Mouse (Mus musculus) MEL (cell line): ENCODE measurements around the gene Mfng. TPM values are rescaled to one million over a fixed set of nuclear protein-coding genes. Genes with fewer than 3 reads are reported as not detected.

Experiments used
- DNase-seq: peaks from one replicate; pipeline ENCODE4 v3.0.0; 2011; ENCODE audit warnings: low read depth, low spot score
- H3K27ac ChIP-seq: 2 replicates; pipeline ENCODE4 v1.5.1; 2012; ENCODE audit warnings: low read depth, mild to moderate bottlenecking, control low read depth, low read length, moderate library complexity; ENCODE audit not compliant: control insufficient read depth
- H3K27me3 ChIP-seq, 2 experiments: fragments of 150-350 bp in 1 of 2; sonication (generic) in 1 of 2; 2 replicates each; pipeline ENCODE4 v1.6.1; 2012; ENCODE audit warnings: low read length in 2 of 2, mild to moderate bottlenecking in 2 of 2, improper control_type of control experiment in 1 of 2, moderate library complexity in 1 of 2; ENCODE audit not compliant: insufficient read depth in 2 of 2, control insufficient read depth in 1 of 2
- H3K36me3 ChIP-seq, 2 experiments: 2 replicates each; pipeline ENCODE4 v1.6.1; 2012 to 2014; ENCODE audit warnings: low read length in 2 of 2, improper control_type of control experiment in 1 of 2, inconsistent platforms in 1 of 2, mild to moderate bottlenecking in 1 of 2; ENCODE audit not compliant: insufficient read depth in 2 of 2, control insufficient read depth in 1 of 2
- H3K4me1 ChIP-seq, 2 experiments: fragments of 150-350 bp in 1 of 2; sonication (generic) in 1 of 2; 2 replicates each; pipeline ENCODE4 v1.6.1; 2012; ENCODE audit warnings: low read length in 2 of 2, improper control_type of control experiment in 1 of 2, mild to moderate bottlenecking in 1 of 2; ENCODE audit not compliant: insufficient read depth in 2 of 2, control insufficient read depth in 1 of 2
- H3K4me3 ChIP-seq, 2 experiments: fragments of 150-350 bp in 1 of 2; sonication (generic) in 1 of 2; 2 replicates each; pipeline ENCODE4 v1.5.1; 2012; ENCODE audit warnings: low read depth in 2 of 2, low read length in 2 of 2, mild to moderate bottlenecking in 2 of 2, moderate library complexity in 2 of 2, control low read depth in 1 of 2, improper control_type of control experiment in 1 of 2; ENCODE audit not compliant: control insufficient read depth in 1 of 2, insufficient read depth in 1 of 2
- H3K79me2 ChIP-seq: 2 replicates; pipeline ENCODE4 v1.6.1; 2012; ENCODE audit warnings: mild to moderate bottlenecking, low read length, moderate library complexity; ENCODE audit not compliant: control insufficient read depth, poor library complexity, insufficient read depth
- H3K9ac ChIP-seq: 2 replicates; pipeline ENCODE4 v1.6.1; 2012; ENCODE audit warnings: low read depth, mild to moderate bottlenecking, control low read depth, low read length, moderate library complexity; ENCODE audit not compliant: control insufficient read depth, poor library complexity, severe bottlenecking
- H3K9me3 ChIP-seq: fragments of 150-350 bp; sonication (generic); replicated peaks from 2 replicates; pipeline ENCODE4 v1.6.1; 2012; ENCODE audit warnings: mild to moderate bottlenecking, low read length, improper control_type of control experiment, moderate library complexity; ENCODE audit not compliant: insufficient read depth
- BHLHE40 ChIP-seq: IDR thresholded peaks from 2 replicates; pipeline ENCODE4 v1.6.1; 2012; ENCODE audit warnings: low read depth, mild to moderate bottlenecking, inconsistent platforms, low read length, improper control_type of control experiment, borderline replicate concordance
- CHD1 ChIP-seq: IDR thresholded peaks from 2 replicates; pipeline ENCODE4 v1.6.1; 2012; ENCODE audit warnings: low read depth, mild to moderate bottlenecking, inconsistent platforms, low read length, improper control_type of control experiment
- CHD2 ChIP-seq: IDR thresholded peaks from 2 replicates; pipeline ENCODE4 v1.6.1; 2011; ENCODE audit warnings: low read length, improper control_type of control experiment
- EP300 ChIP-seq, 2 experiments: IDR thresholded peaks; 2 replicates each; pipeline ENCODE4 v1.6.1; 2011; ENCODE audit warnings: improper control_type of control experiment in 2 of 2, low read length in 2 of 2, low read depth in 1 of 2, mild to moderate bottlenecking in 1 of 2
- ETS1 ChIP-seq: IDR thresholded peaks from 2 replicates; pipeline ENCODE4 v1.6.1; 2012; ENCODE audit warnings: low read depth, mild to moderate bottlenecking, inconsistent platforms, low read length, improper control_type of control experiment, moderate library complexity
- GABPA ChIP-seq: IDR thresholded peaks from 2 replicates; pipeline ENCODE4 v1.6.1; 2012; ENCODE audit warnings: low read depth, mild to moderate bottlenecking, inconsistent platforms, low read length, improper control_type of control experiment, moderate library complexity
- GATA1 ChIP-seq: IDR thresholded peaks from 2 replicates; pipeline ENCODE4 v1.6.1; 2011; ENCODE audit warnings: low read depth, low read length, improper control_type of control experiment
- HCFC1 ChIP-seq: IDR thresholded peaks from 2 replicates; pipeline ENCODE4 v1.6.1; 2012; ENCODE audit warnings: low read depth, mild to moderate bottlenecking, inconsistent platforms, low read length, improper control_type of control experiment, moderate library complexity
- JUND ChIP-seq: IDR thresholded peaks from 2 replicates; pipeline ENCODE4 v1.6.1; 2011; ENCODE audit warnings: low read depth, mild to moderate bottlenecking, improper control_type of control experiment, low read length
- MEF2A ChIP-seq: IDR thresholded peaks from 2 replicates; pipeline ENCODE4 v1.6.1; 2014; ENCODE audit warnings: low read depth, mild to moderate bottlenecking, inconsistent platforms, low read length, improper control_type of control experiment; ENCODE audit not compliant: poor library complexity, insufficient replicate concordance, severe bottlenecking; ENCODE audit errors: extremely low read depth
- MXI1 ChIP-seq: IDR thresholded peaks from 2 replicates; pipeline ENCODE4 v1.6.1; 2011; ENCODE audit warnings: mild to moderate bottlenecking, low read depth, low read length, improper control_type of control experiment
- NRF1 ChIP-seq: IDR thresholded peaks from 2 replicates; pipeline ENCODE4 v1.6.1; 2014; ENCODE audit warnings: low read depth, mild to moderate bottlenecking, inconsistent platforms, low read length, improper control_type of control experiment, moderate library complexity; ENCODE audit not compliant: poor library complexity, insufficient read depth, severe bottlenecking
- POLR2A ChIP-seq, 2 experiments: IDR thresholded peaks; 2 replicates each; pipeline ENCODE4 v1.6.1; 2011 to 2012; ENCODE audit warnings: low read length in 2 of 2, mild to moderate bottlenecking in 2 of 2, control low read depth in 1 of 2, improper control_type of control experiment in 1 of 2, low read depth in 1 of 2, moderate library complexity in 1 of 2; ENCODE audit not compliant: control insufficient read depth in 1 of 2, insufficient read depth in 1 of 2, poor library complexity in 1 of 2
- POLR2AphosphoS2 ChIP-seq: IDR thresholded peaks from 2 replicates; pipeline ENCODE4 v1.6.1; 2011; ENCODE audit warnings: low read length, improper control_type of control experiment
- POLR2AphosphoS5 ChIP-seq: IDR thresholded peaks from 2 replicates; pipeline ENCODE4 v1.6.1; 2012; ENCODE audit warnings: low read depth, borderline replicate concordance, mild to moderate bottlenecking, inconsistent platforms, low read length, moderate library complexity, mixed read lengths
- SIN3A ChIP-seq: IDR thresholded peaks from 2 replicates; pipeline ENCODE4 v1.6.1; 2012; ENCODE audit warnings: low read length, improper control_type of control experiment, inconsistent platforms
- SMC3 ChIP-seq: IDR thresholded peaks from 2 replicates; pipeline ENCODE4 v1.6.1; 2011; ENCODE audit warnings: low read depth, low read length, improper control_type of control experiment
- TAL1 ChIP-seq: IDR thresholded peaks from 2 replicates; pipeline ENCODE4 v1.6.1; 2012; ENCODE audit warnings: mild to moderate bottlenecking, inconsistent platforms, low read length, moderate library complexity, mixed read lengths
- TCF12 ChIP-seq: IDR thresholded peaks from 2 replicates; pipeline ENCODE4 v1.6.1; 2014; ENCODE audit warnings: low read depth, mild to moderate bottlenecking, inconsistent platforms, low read length, improper control_type of control experiment, moderate library complexity
- UBTF ChIP-seq: IDR thresholded peaks from 2 replicates; pipeline ENCODE4 v1.6.1; 2012; ENCODE audit warnings: low read depth, mild to moderate bottlenecking, inconsistent platforms, low read length, improper control_type of control experiment, moderate library complexity, borderline replicate concordance; ENCODE audit not compliant: insufficient read depth
- ZC3H11A ChIP-seq: IDR thresholded peaks from 2 replicates; pipeline ENCODE4 v1.6.1; 2012; ENCODE audit warnings: low read depth, mild to moderate bottlenecking, inconsistent platforms, low read length, improper control_type of control experiment
- ZKSCAN1 ChIP-seq: IDR thresholded peaks from 2 replicates; pipeline ENCODE4 v1.6.1; 2012; ENCODE audit warnings: low read depth, mild to moderate bottlenecking, inconsistent platforms, low read length, improper control_type of control experiment, moderate library complexity
- polyA plus RNA-seq, 2 experiments: library from polyadenylated mRNA; stranded (reverse) in 1 of 2; unstranded in 1 of 2; fragments of >175 nt in 1 of 2; fragments of >200 nt in 1 of 2; gene quantifications; 2 replicates each; pipeline versions ENCODE4 v1.2.1 to v1.2.4; 2012; ENCODE audit warnings: low replicate concordance in 2 of 2, low read depth in 1 of 2; ENCODE audit not compliant: insufficient read length in 2 of 2, insufficient read depth in 1 of 2, missing spikeins in 1 of 2
- total RNA-seq: library from RNA; depleted of rRNA; stranded (reverse); fragments of 300-350 nt; gene quantifications from 2 replicates; pipeline ENCODE4 v1.2.3, GENCODE M21; 2012

Gene Mfng
- total and polyA plus RNA-seq, 3 experiments = 17.8 to 27.1 TPM; not detected in 1

DNA sequence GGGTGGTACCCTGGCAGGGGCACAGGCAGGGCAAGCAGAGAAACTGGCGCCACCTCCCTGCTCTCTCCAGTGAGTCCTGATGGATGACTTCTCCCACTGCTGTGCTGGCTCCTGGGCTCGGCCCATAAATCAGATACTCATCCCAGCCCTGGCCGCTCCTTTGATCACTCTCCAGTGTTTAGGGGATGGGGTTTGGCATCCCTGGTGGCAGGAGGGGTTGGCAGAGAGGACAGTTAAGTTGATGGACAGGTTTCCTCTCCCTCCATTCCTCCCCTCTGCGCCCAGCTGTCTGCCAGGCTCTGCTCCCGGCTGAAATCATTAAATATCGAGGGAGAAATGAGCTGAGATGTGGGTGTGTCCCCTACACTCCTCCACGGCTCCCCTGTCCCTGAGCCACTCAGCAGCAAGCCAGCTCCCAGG lies 36.6 kb downstream of the Mfng start:
- no peaks in the 10 kb centered on the region for H3K36me3 ChIP-seq
- H3K9me3 ChIP-seq = no peaks in the 10 kb centered on the region
- no peak overlapping the region for H3K9ac ChIP-seq
- H3K4me1 ChIP-seq = no peaks in the 10 kb centered on the region
- no peak overlapping the region for H3K4me3 ChIP-seq
- H3K27ac ChIP-seq = no peak overlapping the region
- H3K79me2 ChIP-seq = no peaks in the 10 kb centered on the region
- DNase-seq = no peak
- TF ChIP-seq POLR2A (IDR thresholded peaks at IDR 0.05; ENCODE audit: control insufficient read depth in 1 of 2, insufficient read depth in 1 of 2, low read depth in 1 of 2, low read length in 2 of 2, poor library complexity in 1 of 2) (no peak), SIN3A (no peak), SMC3 (no peak)
- peaks cover 0 to 14% of the 10 kb centered on the region in 2 experiments; a peak in 2 of 4 replicates for H3K27me3 ChIP-seq

DNA sequence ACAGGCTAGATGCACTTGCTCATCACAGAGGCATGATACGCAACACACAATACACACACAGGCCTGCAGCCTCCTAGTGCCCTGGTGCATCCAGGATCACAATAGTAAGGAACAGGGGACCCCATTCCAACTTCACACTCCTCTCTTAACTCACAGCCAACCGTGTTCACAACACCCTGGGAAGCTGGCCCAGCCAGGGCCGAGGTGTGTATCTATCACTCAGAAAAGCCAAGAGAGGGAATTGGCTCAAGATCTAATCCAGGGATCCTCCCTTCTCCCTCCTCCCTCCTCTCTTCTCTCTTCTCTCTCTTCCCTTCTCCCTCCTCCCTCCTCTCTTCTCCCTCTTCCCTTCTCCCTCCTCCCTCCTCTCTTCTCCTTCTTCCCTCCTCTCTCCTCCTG lies 37.1 kb downstream of the Mfng start:
- Histone ChIP-seq H3K9ac (no peak overlapping the region), H3K79me2 (no peaks in the 10 kb centered on the region), H3K9me3 (no peaks in the 10 kb centered on the region), H3K4me3 (no peak overlapping the region), H3K27ac (no peak overlapping the region), H3K4me1 (no peaks in the 10 kb centered on the region), H3K36me3 (no peaks in the 10 kb centered on the region), H3K27me3 (peaks cover 0 to 14% of the 10 kb centered on the region in 2 experiments; a peak in 2 of 4 replicates)
- TF ChIP-seq JUND (no peak), ETS1 (no peak), SIN3A (no peak), POLR2A (IDR thresholded peaks at IDR 0.05; ENCODE audit: control insufficient read depth in 1 of 2, insufficient read depth in 1 of 2, low read depth in 1 of 2, low read length in 2 of 2, poor library complexity in 1 of 2) (no peak), TCF12 (no peak), ZKSCAN1 (no peak), SMC3 (no peak), NRF1 (no peak)
- DNase-seq = no peak

DNA sequence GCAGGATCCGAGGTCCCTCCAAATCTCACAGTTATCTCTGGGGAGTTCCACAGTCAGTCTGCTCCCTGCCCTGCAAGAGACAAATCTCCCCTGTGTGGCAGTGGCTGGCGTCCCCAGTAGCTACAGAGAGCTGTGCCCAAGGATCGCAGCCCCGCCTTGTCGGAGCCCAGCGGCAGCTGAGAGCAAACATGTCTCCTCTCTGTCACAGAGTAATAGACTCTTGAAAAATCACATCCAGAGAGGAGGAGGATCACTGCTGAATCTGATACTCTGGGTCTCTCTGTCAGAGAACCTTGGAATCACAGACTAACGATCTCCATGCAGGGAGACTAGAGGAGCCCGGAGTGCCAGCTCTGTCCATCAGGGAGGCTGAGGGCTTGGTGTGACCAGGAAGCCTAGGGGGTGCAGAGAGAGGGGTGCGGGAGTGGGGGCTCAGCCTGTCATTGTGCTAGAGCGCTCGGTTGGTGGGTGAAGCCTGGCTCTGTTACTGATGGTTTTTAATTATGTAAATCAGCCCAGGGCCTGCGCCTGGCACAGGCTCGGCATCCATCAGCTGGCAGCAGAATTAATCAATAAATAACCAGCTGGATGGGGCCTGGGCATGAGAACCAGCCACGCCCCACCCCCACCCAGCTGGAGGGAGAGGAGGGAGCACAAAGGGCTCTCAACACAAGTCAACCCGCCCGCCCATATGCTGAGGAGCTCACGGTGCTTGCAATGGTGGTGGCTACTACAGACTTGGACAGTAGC lies 37.7 kb downstream of the Mfng start:
- no peak overlapping the region for H3K27ac ChIP-seq
- H3K79me2 ChIP-seq = no peaks in the 10 kb centered on the region
- no peaks in the 10 kb centered on the region for H3K36me3 ChIP-seq
- H3K9me3 ChIP-seq = no peaks in the 10 kb centered on the region
- TF ChIP-seq ZKSCAN1 (no peak), GATA1 (no peak), SIN3A (no peak), POLR2AphosphoS5 (no peak), TCF12 (no peak), BHLHE40 (no peak), POLR2AphosphoS2 (no peak), GABPA (no peak), MEF2A (no peak), JUND (no peak), EP300 (IDR thresholded peaks at IDR 0.05; ENCODE audit: low read depth in 1 of 2, low read length in 2 of 2) (no peak), UBTF (no peak), CHD2 (no peak), TAL1 (no peak), HCFC1 (no peak), CHD1 (no peak), POLR2A (IDR thresholded peaks at IDR 0.05; ENCODE audit: control insufficient read depth in 1 of 2, insufficient read depth in 1 of 2, low read depth in 1 of 2, low read length in 2 of 2, poor library complexity in 1 of 2) (no peak), MXI1 (no peak), ZC3H11A (no peak)
- no peaks in the 10 kb centered on the region for H3K4me1 ChIP-seq
- no peak for DNase-seq
- no peak overlapping the region for H3K4me3 ChIP-seq
- no peak overlapping the region for H3K9ac ChIP-seq
- H3K27me3 ChIP-seq = peaks cover 0 to 12% of the 10 kb centered on the region in 2 experiments; a peak in 2 of 4 replicates
